ENCODE assay signal across 8 mouse cellular contexts in genomic region chr3:27938381-27939323, GRCm38 (mm10). TPM values are rescaled to one million over a fixed set of nuclear protein-coding genes. Genes with fewer than 3 reads are reported as not detected.
DNase-seq lines count a peak whose midpoint lies in the region; ATAC-seq and TF ChIP-seq lines count a peak whose summit lies in the region.

TSS of gene Pld1 (plus strand) at chr3:27938695.

- TF ChIP-seq CTCF in cortical plate, adult 2 months (IDR thresholded peaks at IDR 0.05; ENCODE audit: extremely low read depth, insufficient read depth, low read length), result no peak

- H3K9me3 ChIP-seq in hindbrain, embryonic 15.5 days, result no peaks in the 10 kb centered on the region

- under 1% methylated on average over 68 of the region's 68 CpGs for WGBS in hindbrain, embryonic 15.5 days

- H3K36me3 ChIP-seq in hindbrain, embryonic 15.5 days, result no peaks in the 10 kb centered on the region

- peak; percentile 59 to 70 for DNase-seq in adrenal gland, adult 18-20 months (ENCODE audit: low spot score in 2 of 2)
- peak; percentile 86 to 89 for DNase-seq in gastrocnemius, adult 8-10 months (ENCODE audit: low spot score in 2 of 2)
- peak; percentile 41 to 54 for DNase-seq in left cerebral cortex, adult 18-20 months (ENCODE audit: low spot score in 2 of 2)
- DNase-seq in lung, postnatal 36 days, result peak; percentile 90
- DNase-seq in retina, embryonic 14.5 days (ENCODE audit: low spot score), result peak; percentile 61

- peak; percentile 44; the same call in 1 of the 2 replicates for TF ChIP-seq POLR2A in cortical plate, adult 2 months (IDR thresholded peaks at IDR 0.05; ENCODE audit: extremely low read depth, insufficient read depth, low read length)

- peak within 1 kb of the TSS; percentile 45 for H3K9ac ChIP-seq in hindbrain, embryonic 15.5 days

- no peaks in the 10 kb centered on the region for H3K4me1 ChIP-seq in cortical plate, adult 2 months (ENCODE audit: control insufficient read depth, insufficient read depth, low read length)
- H3K4me1 ChIP-seq in hindbrain, embryonic 15.5 days (replicated peaks), result peaks cover 16% of the 10 kb centered on the region

- H3K4me3 ChIP-seq in cortical plate, adult 2 months (ENCODE audit: insufficient read depth, low read length), result peak within 1 kb of the TSS; percentile 35
- H3K4me3 ChIP-seq in hindbrain, embryonic 15.5 days, result peak within 1 kb of the TSS; percentile 61

- peaks cover 4% of the 10 kb centered on the region; the same call in 1 of the 2 replicates for H3K27me3 ChIP-seq in hindbrain, embryonic 15.5 days

- peak within 1 kb of the TSS; percentile 94 for H3K27ac ChIP-seq in cortical plate, adult 2 months (ENCODE audit: insufficient read depth, low read length)
- H3K27ac ChIP-seq in hindbrain, embryonic 15.5 days (replicated peaks), result peak within 1 kb of the TSS; percentile 60

- peak; percentile 85 for ATAC-seq in hindbrain, embryonic 15.5 days (ENCODE audit: low FRiP score, low read depth)
- no peak for ATAC-seq in inflammation-experienced regulatory T-cells, adult 6 months

- H3K4me2 ChIP-seq in hindbrain, embryonic 15.5 days, result peak within 1 kb of the TSS; percentile 100

RNA-seq across cellular contexts. Expression of gene Pld1, which starts in this region (rescaled TPM):
- 1 to 10 TPM; 5.5 to 6.9 TPM for total RNA-seq in adrenal gland, adult 18-20 months (2021)
- 6.0 and 7.6 TPM in 2 replicates for polyA plus RNA-seq in cortical plate, adult 2 months (2012; rRNA removed)
- total RNA-seq in gastrocnemius, adult 8-10 months (2022), result 1 to 10 TPM; 2.5 to 6.8 (median 3.7) TPM
- 5.2 and 5.5 TPM in 2 replicates for polyA plus RNA-seq in hindbrain, embryonic 15.5 days (2015; fragmentation: Nextera tagmentation; extraction: Ambion mirVana)
- total RNA-seq in left cerebral cortex, adult 18-20 months (2021), result 1 to 10 TPM; 5.5 to 7.6 TPM
- polyA plus RNA-seq in inflammation-experienced regulatory T-cells, adult 6 months (2017; shearing (Covaris generic)), result under 1 TPM; 0.40 to 0.71 (median 0.48) TPM
